Mouse (Mus musculus) B cell, adult 2 months (primary cell): ENCODE measurements around the gene Polr3e.

ENCODE experiments used
- DNase-seq, 2 experiments: peaks; one replicate each; pipeline ENCODE4 v3.0.0; 2022

The Polr3e gene

DNA sequence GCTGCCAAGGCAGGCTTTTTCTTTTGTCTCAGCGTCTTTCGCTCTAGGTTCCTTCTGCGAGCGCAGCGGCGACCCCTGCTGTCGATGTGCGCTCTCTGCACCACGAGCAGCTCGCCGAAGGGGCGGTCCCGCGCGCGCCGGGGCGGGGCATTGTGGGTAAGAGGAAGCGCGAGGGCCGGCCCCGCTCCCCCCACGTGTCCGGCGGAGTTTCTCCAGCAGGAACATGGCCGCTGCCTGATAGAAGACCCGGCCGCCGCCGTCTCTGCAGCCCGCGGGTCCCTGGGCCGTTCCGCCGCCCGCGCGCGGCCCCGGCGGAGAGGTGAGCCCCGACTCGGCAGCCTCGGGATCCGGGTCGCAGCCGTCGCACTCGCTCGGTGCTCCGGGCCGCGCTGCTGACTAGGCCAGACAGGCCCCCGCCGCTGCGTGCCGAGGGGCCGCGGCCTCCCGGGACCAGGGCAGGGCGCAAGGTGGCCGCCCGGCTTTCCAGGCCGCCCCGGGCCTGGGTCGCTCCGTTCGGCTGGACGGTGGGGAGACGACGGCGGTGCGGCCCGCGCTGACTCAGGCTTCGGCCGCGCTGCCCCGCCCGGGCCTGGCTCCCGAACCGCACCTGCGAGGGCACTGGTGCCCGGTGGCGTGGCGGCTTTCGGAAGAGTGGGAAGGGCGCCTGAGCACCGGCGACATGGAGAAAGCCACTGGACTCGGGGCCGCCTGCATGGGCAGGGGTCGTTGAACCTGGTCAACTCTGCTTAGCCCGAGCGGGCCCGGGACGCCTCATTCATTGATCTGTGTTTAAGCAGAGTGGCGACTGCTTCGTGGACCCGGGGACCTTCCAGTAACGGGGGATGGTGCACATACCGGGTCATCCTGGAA lies at the start of gene Polr3e:
Polr3e (plus strand) TSS at position 153 of the 870 bp plus-strand sequence.
- peak; percentile 100 for DNase-seq

- no peak for DNase-seq
These were observed 47.7 kb upstream of the Polr3e start for GRCm38 (mm10) chr7:120869883-120870282.

GRCm38 (mm10) chr7:120870431-120871008 lies 47.0 kb upstream of the Polr3e start:
- DNase-seq = no peak

- DNase-seq = no peak
These were observed 44.5 kb upstream of the Polr3e start for GRCm38 (mm10) chr7:120873083-120873482.

- no peak for DNase-seq
These were observed 43.5 kb upstream of the Polr3e start for GRCm38 (mm10) chr7:120874021-120874420.

GRCm38 (mm10) chr7:120874764-120875539 lies 42.6 kb upstream of the Polr3e start:
- no peak for DNase-seq

GRCm38 (mm10) chr7:120875540-120876388 lies 41.8 kb upstream of the Polr3e start:
- DNase-seq = no peak

DNA sequence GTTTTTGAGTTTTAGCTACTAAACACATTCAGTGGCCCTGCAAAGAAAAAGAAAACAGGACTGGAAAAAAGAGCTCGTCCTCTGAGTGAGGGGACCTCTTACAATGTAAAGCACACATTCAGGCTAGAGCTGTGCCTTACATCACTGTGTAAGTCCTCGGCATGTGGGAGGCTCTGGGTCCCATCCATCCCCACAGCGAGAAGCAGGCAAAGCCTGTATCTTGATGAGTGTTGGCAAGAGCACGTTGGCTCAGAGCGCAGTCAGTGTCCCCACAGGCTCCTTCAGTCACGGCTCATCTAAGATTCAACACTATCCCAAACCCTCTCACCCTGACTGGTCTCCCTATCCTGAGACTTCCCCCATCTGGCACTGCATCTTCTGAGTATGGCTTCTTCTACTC lies 39.3 kb upstream of the Polr3e start:
- DNase-seq = no peak

DNA sequence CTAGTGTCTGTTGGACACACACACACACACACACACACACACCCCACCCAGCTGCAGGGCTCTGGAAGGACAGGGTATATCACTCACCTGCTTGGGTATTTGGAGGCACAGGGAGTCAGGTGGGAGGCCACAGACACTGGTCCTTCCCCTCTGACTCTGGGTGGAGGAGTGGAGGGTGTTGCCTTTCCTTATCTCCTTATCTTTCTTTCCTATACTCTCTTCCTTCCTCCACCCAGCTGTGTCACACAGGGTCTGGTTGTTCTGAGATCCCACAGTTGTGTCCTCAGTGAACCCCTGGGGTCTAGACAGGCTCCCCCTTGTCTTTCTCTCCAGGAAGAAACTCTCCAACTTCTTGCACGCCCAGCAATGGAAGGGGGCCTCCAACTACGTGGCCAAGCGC lies 37.6 kb upstream of the Polr3e start:
- no peak for DNase-seq

DNA sequence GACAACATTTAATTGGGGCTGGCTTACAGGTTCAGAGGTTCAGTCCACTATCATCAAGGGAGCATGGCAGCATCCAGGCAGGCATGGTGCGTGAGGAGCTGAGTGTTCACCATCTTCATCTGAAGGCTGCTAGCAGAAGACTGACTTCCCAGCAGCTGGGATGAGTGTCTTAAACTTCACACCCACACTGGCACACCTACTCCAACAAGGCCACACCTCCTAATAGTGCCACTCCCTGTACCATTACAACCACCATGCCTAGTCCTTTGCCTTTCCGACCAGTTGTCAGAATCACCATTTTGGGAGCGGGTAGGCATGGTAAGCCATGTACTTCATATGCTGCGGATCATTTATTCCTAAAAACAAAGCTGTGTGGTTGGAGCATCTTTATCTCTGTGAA lies 36.8 kb upstream of the Polr3e start:
- no peak for DNase-seq

GRCm38 (mm10) chr7:120881451-120881850 lies 36.1 kb upstream of the Polr3e start:
- no peak for DNase-seq

- no peak for DNase-seq
These were observed 34.9 kb upstream of the Polr3e start for GRCm38 (mm10) chr7:120882674-120883073.

DNA sequence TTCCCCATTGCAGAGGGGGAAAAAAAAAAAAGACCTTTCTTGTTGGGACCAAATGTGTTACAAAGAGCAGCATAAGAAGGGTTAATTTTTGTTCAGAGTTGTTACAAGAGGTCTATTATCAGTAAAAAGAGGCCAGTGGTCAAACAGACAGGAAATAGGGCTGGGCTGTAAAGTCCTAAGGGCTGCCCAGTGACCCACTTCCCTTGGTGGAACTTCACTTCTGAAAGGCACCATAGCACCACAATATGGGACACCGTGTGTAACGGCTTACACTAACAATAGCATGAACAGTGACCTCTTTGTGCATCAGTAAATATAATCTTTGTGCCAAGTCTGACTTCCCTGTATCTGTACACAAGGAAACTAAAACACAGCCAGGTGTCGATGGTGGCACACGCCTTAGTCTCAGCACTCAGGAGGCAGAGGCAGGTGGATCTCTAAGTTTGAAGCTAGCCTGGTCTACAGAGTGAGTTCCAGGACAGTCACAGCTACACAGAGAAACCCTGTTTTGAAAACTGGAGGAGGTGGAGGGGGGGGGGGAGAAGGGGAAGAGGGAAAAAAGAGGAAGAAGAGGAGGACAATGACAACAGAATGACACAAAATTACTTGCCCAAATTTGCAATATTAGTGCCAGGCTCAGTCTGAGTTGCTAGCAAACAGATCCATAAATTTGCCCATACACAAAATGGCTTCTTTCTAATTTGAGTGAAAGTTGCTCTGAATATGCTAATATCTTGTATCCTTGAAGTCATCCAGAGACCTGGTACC lies 33.8 kb upstream of the Polr3e start:
- no peak for DNase-seq

DNA sequence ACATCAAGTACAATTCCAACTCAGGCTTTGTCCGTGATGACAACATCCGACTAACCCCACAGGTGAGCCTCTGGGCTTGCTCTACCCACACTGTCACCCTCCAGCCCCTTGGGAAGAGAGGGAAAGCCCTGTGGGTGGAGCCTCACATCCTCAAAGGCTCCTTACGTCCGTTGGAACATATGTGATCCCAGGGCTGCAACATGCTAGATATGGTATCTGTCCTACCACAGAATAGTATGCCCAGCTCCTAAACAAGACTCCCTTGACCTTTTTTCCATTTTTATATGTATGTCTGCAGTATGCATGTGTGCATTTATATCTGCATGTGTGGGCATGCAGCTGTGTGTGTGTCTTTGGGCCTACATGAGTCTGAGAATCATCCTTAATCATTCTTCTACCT lies 32.8 kb upstream of the Polr3e start:
- no peak for DNase-seq

DNA sequence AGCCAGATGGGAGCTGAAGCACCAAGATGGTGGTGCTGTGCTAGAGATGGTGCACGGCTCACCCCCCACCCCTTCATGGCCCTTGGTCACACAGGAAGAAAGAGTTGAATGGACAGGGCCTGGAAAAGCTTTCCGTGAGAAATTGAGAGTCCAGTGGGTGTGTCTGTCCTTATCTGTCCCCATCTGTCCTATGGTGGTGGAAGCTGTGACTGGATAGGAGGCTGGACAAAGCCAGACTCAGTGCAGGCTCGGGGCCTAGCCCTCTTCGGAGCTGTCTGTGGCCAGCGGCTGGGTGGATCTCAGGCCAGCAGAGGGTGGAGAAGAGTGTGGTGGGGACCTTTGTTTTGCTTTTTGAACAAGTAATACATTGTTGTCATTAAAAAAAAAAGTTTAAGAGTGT lies 24.4 kb upstream of the Polr3e start:
- no peak for DNase-seq

DNA sequence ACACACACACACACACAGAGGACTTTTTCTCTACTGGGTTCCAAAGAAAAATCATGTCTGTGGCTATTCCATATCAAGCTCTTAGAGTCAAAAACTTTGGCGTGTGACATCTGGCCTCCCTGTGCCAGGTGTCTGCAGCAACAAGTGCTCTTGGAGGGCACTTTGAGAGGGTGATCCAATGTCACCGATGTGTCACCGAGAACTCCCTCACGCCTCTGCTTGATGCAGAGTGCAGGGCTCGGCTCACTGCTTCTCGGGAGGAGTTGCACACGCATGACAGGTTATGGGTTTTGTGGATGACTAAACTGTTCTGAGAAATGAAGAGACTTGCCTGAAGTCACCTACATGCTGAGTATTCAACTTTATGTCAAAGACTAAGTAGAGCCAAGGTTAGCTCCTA lies 20.5 kb upstream of the Polr3e start:
- no peak for DNase-seq

DNA sequence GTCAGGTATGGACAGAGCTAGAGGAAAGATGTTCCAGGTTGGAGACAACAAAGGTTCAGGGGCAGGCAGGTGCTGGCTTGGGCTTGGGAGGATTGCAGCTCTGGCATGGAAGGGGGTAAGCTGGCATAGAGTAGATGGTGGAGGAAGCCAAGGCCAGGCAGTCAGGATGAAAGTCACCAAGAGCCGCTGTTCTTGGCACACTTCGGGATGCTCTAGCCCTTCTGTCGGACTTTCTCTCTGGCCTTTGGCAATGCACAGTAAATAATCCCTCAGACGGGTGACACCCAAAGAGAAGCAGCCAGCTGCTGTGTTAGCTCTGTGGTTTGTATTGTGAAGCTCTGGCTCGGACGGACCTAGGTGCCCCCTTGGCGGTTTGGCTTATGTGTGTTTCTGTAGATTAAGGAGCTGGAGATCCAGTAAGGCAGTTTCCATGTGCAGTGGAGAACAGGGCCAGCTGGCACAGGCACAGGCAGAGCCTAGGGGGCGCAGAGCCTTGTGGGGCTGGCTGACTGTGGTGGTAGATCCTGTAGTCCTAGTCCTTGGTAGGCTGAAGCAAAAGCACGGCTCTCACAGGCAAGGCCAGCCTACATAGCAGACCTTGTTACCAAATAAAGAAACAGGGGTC lies 19.7 kb upstream of the Polr3e start:
- DNase-seq = no peak

- no peak for DNase-seq
These were observed 17.4 kb upstream of the Polr3e start for GRCm38 (mm10) chr7:120900191-120900590.

- DNase-seq = no peak
These were observed 15.8 kb upstream of the Polr3e start for GRCm38 (mm10) chr7:120901701-120902100.

GRCm38 (mm10) chr7:120902931-120903330 lies 14.6 kb upstream of the Polr3e start:
- no peak for DNase-seq

DNA sequence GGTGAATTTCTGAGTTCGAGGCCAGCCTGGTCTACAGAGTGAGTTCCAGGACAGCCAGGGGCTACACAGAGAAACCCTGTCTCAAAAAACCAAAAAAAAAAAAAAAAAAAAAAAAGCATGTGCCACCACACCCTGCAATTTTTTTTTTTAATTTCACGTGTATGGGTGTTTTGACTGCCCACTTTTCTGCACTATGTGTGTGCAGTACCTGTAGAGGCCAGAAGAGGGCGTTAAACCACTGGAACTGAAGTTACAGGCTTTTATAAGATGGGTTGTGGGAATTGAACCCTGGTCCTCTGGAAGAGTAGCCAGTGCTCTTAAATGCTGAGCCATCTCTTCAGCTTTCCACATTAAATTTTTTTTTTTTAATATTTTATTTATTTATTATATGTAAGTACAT lies 7.4 kb upstream of the Polr3e start:
- DNase-seq = peak; percentile 41 to 46
